ENCODE assay signal across 8 mouse cellular contexts in the genomic region with DNA sequence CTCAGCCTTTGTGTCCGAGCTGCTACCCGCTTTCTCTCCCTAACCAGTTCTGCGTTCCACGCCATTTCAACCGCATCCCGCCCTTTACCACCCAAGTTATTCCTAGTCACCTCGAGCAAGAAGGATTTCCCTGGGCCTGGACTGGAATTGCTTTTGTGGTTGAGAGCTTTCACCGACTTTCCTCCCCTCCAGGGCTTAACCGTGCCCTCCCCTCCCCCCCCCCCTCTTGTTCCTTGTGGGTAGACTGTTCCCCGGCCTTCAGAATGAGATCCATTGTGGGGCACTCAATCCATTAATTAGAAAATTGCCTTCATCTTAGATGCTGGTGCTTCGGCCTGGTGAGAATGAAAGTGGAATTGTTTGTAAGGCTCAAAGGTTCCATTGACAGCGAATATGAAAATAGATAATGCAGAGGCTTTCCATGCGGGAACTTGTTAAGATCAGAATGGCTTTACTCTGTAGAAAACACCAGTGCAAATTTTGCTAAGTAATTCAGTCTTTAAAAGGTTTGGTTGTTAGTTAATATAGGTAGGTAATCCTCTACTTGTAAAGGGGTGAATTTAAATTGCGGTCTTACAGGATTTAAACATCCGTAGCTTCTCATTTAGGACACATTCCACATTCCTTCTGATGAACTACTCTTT. TPM values are rescaled to one million over a fixed set of nuclear protein-coding genes. Genes with fewer than 3 reads are reported as not detected.
DNase-seq lines count a peak whose midpoint lies in the region; ATAC-seq lines count a peak whose summit lies in the region.

No protein-coding gene starts in this region.

- peak overlapping the region; percentile 93 for H3K27ac ChIP-seq in embryonic facial prominence, embryonic 10.5 days (replicated peaks)
- H3K27ac ChIP-seq in hindbrain, embryonic 13.5 days: peak overlapping the region; percentile 91
- H3K27ac ChIP-seq in midbrain, embryonic 15.5 days: peak overlapping the region; percentile 92

- peak overlapping the region; percentile 58 for H3K4me2 ChIP-seq in hindbrain, embryonic 13.5 days
- H3K4me2 ChIP-seq in midbrain, embryonic 15.5 days: peak overlapping the region; percentile 51

- peak overlapping the region; percentile 64 for H3K4me3 ChIP-seq in embryonic facial prominence, embryonic 10.5 days
- peak overlapping the region; percentile 18 for H3K4me3 ChIP-seq in hindbrain, embryonic 13.5 days
- H3K4me3 ChIP-seq in midbrain, embryonic 15.5 days: no peak overlapping the region

- H3K27me3 ChIP-seq in embryonic facial prominence, embryonic 10.5 days (replicated peaks; ENCODE audit: low read depth, poor library complexity, severe bottlenecking): no peaks in the 10 kb centered on the region
- H3K27me3 ChIP-seq in hindbrain, embryonic 13.5 days: no peaks in the 10 kb centered on the region
- no peaks in the 10 kb centered on the region for H3K27me3 ChIP-seq in midbrain, embryonic 15.5 days (replicated peaks)

- peak; percentile 33 for DNase-seq in adrenal gland, adult 2 months
- DNase-seq in adrenal gland, adult 8-10 months: no peak
- peak; percentile 71 for DNase-seq in embryonic facial prominence, embryonic 10.5 days (ENCODE audit: low spot score)
- no peak for DNase-seq in T-cell, adult 2 months (ENCODE audit: low spot score)
- no peak for DNase-seq in urinary bladder, postnatal 36 days (ENCODE audit: low spot score in 2 of 2)
- no peak for DNase-seq in urinary bladder, adult 2 months (ENCODE audit: low spot score)

- no peak for ATAC-seq in hindbrain, embryonic 13.5 days (ENCODE audit: low FRiP score)
- ATAC-seq in midbrain, embryonic 15.5 days (replicated peaks): no peak

- H3K4me1 ChIP-seq in embryonic facial prominence, embryonic 10.5 days: peaks cover 57% of the 10 kb centered on the region
- H3K4me1 ChIP-seq in hindbrain, embryonic 13.5 days (replicated peaks): peaks cover 41% of the 10 kb centered on the region
- peaks cover 27% of the 10 kb centered on the region for H3K4me1 ChIP-seq in midbrain, embryonic 15.5 days

- peak overlapping the region; percentile 49; the same call in 1 of the 2 replicates for H3K9ac ChIP-seq in hindbrain, embryonic 13.5 days
- H3K9ac ChIP-seq in midbrain, embryonic 15.5 days: no peak overlapping the region

- H3K9me3 ChIP-seq in embryonic facial prominence, embryonic 10.5 days: peaks cover 61% of the 10 kb centered on the region
- peaks cover 37% of the 10 kb centered on the region for H3K9me3 ChIP-seq in hindbrain, embryonic 13.5 days
- no peaks in the 10 kb centered on the region for H3K9me3 ChIP-seq in midbrain, embryonic 15.5 days

- 46% methylated on average over 15 of the region's 15 CpGs for WGBS in embryonic facial prominence, embryonic 10.5 days
- WGBS in hindbrain, embryonic 13.5 days: 48% methylated on average over 15 of the region's 15 CpGs
- WGBS in midbrain, embryonic 15.5 days: 52% methylated on average over 15 of the region's 15 CpGs

- H3K36me3 ChIP-seq in embryonic facial prominence, embryonic 10.5 days (replicated peaks): peaks cover 45% of the 10 kb centered on the region
- peaks cover 4% of the 10 kb centered on the region; the same call in 1 of the 2 replicates for H3K36me3 ChIP-seq in hindbrain, embryonic 13.5 days
- no peaks in the 10 kb centered on the region for H3K36me3 ChIP-seq in midbrain, embryonic 15.5 days (replicated peaks)

RNA-seq across cellular contexts. Expression of a gene that starts 12.5 kb away (rescaled TPM):
- total RNA-seq in adrenal gland, adult 2 months (2021): 10 to 100 TPM; 32.3 to 58.6 TPM
- 209 and 411 TPM in 2 replicates for polyA plus RNA-seq in adrenal gland, adult 2 months (2012; rRNA removed)
- total RNA-seq in adrenal gland, adult 8-10 months (2022): 10 to 100 TPM; 39.2 to 81.6 (median 52.6) TPM
- polyA plus RNA-seq in embryonic facial prominence, embryonic 10.5 days (2016; fragmentation: Nextera tagmentation; extraction: Ambion mirVana): 1,878 and 2,201 TPM in 2 replicates
- polyA plus RNA-seq in hindbrain, embryonic 13.5 days (2015; fragmentation: Nextera tagmentation; extraction: Ambion mirVana): 367 and 379 TPM in 2 replicates
- 344 and 374 TPM in 2 replicates for polyA plus RNA-seq in midbrain, embryonic 15.5 days (2015; fragmentation: Nextera tagmentation; extraction: Ambion mirVana)
- 4.7 and 5.1 TPM in 2 replicates for polyA plus RNA-seq in urinary bladder, adult 2 months (2012; rRNA removed)

RNA-seq across cellular contexts. Expression of a gene that starts 42.3 kb away (rescaled TPM):
- 1 to 10 TPM; 5.9 to 9.3 TPM for total RNA-seq in adrenal gland, adult 2 months (2021)
- 3.4 and 4.5 TPM in 2 replicates for polyA plus RNA-seq in adrenal gland, adult 2 months (2012; rRNA removed)
- 10 to 100 TPM in 1 of 4 experiments, 1 to 10 TPM in 3; 7.9 to 11.6 (median 8.6) TPM for total RNA-seq in adrenal gland, adult 8-10 months (2022)
- polyA plus RNA-seq in embryonic facial prominence, embryonic 10.5 days (2016; fragmentation: Nextera tagmentation; extraction: Ambion mirVana): 17.7 and 17.9 TPM in 2 replicates
- polyA plus RNA-seq in hindbrain, embryonic 13.5 days (2015; fragmentation: Nextera tagmentation; extraction: Ambion mirVana): 13.3 and 14.2 TPM in 2 replicates
- 13.6 and 14.0 TPM in 2 replicates for polyA plus RNA-seq in midbrain, embryonic 15.5 days (2015; fragmentation: Nextera tagmentation; extraction: Ambion mirVana)
- polyA plus RNA-seq in urinary bladder, adult 2 months (2012; rRNA removed): 5.7 and 7.1 TPM in 2 replicates

Comparison
In these comparisons a context has a peak if more than half of its experiments do, and no peak if none do; other contexts are left out.
1. DNase-seq: peak in adrenal gland, adult 2 months (single experiment) and embryonic facial prominence, embryonic 10.5 days (single experiment); none in adrenal gland, adult 8-10 months (single experiment), T-cell, adult 2 months (single experiment), urinary bladder, postnatal 36 days (0 of 2) and urinary bladder, adult 2 months (single experiment).
2. RNA of a gene that starts 12.5 kb away (polyA plus RNA-seq): 1,878 to 2,201 TPM in embryonic facial prominence, embryonic 10.5 days, 367 to 379 TPM in hindbrain, embryonic 13.5 days, 344 to 374 TPM in midbrain, embryonic 15.5 days and 209 to 411 TPM in adrenal gland, adult 2 months; 4.7 to 5.1 TPM in urinary bladder, adult 2 months; every median in the first group is over 10 times any median in the second.
3. Peak in every context shown above with its lines, with median percentiles within 50 percentile points of each other: H3K27ac ChIP-seq.